Mouse (Mus musculus): Measurements from ENCODE around the gene Fndc7.

DNA sequence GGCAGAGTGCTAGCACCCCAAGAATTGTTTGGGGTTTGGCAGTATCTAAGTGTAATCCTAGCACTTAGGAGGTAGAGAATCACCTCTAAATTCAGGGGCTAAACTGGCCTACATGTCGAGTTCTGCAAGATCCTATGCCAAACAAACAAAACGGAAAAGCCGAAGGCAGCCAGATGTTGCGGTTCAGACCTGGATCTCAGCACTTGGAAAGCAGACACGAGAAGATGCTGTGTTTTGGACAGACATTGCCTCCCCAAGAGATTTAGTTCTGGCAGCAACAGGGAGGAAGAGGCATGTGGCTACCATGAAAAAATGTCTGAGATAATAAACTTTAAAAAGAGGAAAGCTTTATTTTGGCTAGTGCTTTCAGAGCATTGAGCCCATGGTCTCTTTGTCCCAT, 10.9 kb upstream of the Fndc7 start:
- TF ChIP-seq CTCF (IDR thresholded peaks at IDR 0.05), result no peak
- no peak for TF ChIP-seq EP300 (IDR thresholded peaks at IDR 0.05)

All from lung, postnatal 0 days (tissue).